Mouse (Mus musculus) heart, embryonic 16.5 days (tissue): ENCODE results near the gene Prkg1. TPM values are rescaled to one million over a fixed set of nuclear protein-coding genes. Genes with fewer than 3 reads are reported as not detected.

Experiments used
- ATAC-seq: fragments of 200-750 bp; cut with Nextera tagmentation; replicated peaks from 2 replicates; pipeline ENCODE4 v1.8.0; 2017; ENCODE audit warnings: moderate number of reproducible peaks; ENCODE audit not compliant: insufficient read depth, low FRiP score; ENCODE audit errors: extremely low read depth
- H3K27ac ChIP-seq: fragments of 300-500 bp; sonication (generic); 2 replicates; pipeline ENCODE4 v1.5.1; 2014; ENCODE audit warnings: mild to moderate bottlenecking, low read length, control low read depth, moderate library complexity
- H3K27me3 ChIP-seq: fragments of 300-500 bp; sonication (generic); 2 replicates; pipeline ENCODE4 v1.6.1; 2014; ENCODE audit warnings: low read length, mixed read lengths; ENCODE audit not compliant: control insufficient read depth, insufficient read depth
- H3K36me3 ChIP-seq: fragments of 300-500 bp; sonication (generic); 2 replicates; pipeline ENCODE4 v1.6.1; 2014; ENCODE audit not compliant: control insufficient read depth, insufficient read depth
- H3K4me1 ChIP-seq: fragments of 300-500 bp; sonication (generic); 2 replicates; pipeline ENCODE4 v1.6.1; 2014; ENCODE audit warnings: low read length, mixed read lengths; ENCODE audit not compliant: control insufficient read depth, insufficient read depth
- H3K4me2 ChIP-seq: fragments of 300-500 bp; sonication (generic); 2 replicates; pipeline ENCODE4 v1.6.1; 2014; ENCODE audit warnings: low read depth, mild to moderate bottlenecking, control low read depth, low read length
- H3K4me3 ChIP-seq: fragments of 300-500 bp; sonication (generic); 2 replicates; pipeline ENCODE4 v1.5.1; 2014; ENCODE audit warnings: mild to moderate bottlenecking, control low read depth, low read length
- H3K9ac ChIP-seq: fragments of 300-500 bp; sonication (generic); 2 replicates; pipeline ENCODE4 v1.6.1; 2014; ENCODE audit warnings: low read length, control low read depth
- H3K9me3 ChIP-seq: fragments of 300-500 bp; sonication (generic); replicated peaks from 2 replicates; pipeline ENCODE4 v1.6.1; 2016; ENCODE audit warnings: low read length; ENCODE audit not compliant: control insufficient read depth
- WGBS: fragments of 180-500 bp; shearing (Covaris S2); extraction: QIAGEN DNeasy Blood & Tissue Kit; methylation state at CpG from one replicate; pipeline ENCODE4 v1.1.7; 2014; 5-methylcytosine and 5-hydroxymethylcytosine counted together
- polyA plus RNA-seq: library from polyadenylated mRNA; unstranded; fragments of >200 nt; fragmentation: Nextera tagmentation; extraction: Ambion mirVana; gene quantifications from 2 replicates; pipeline ENCODE4 v1.2.1, GENCODE M21; 2015

Gene Prkg1
- polyA plus RNA-seq, 1 experiment from 2014 or later: 6.5 TPM

DNA sequence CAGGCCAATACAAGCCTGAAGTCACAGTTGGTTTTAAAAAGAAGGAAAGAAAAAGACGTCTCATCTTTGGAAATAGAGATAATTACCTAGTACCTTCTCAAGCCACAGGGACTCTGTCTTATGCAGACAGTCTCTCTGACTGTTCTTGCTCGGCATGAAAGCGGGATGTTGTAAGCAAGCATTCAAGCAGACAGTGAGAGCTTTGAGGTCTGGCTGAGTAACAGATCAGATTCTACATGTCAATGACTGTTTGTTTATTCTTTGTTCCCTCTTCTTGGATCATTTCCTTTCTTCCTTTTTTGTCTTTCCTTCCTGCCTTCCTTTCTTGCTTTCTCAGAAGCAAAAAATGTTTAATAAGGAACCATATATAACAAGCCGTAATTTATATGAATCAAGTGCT lies 148.7 kb downstream of the Prkg1 start:
- Histone ChIP-seq H3K27me3 (no peaks in the 10 kb centered on the region), H3K4me1 (no peaks in the 10 kb centered on the region), H3K27ac (no peak overlapping the region), H3K9me3 (no peaks in the 10 kb centered on the region), H3K36me3 (no peaks in the 10 kb centered on the region), H3K4me2 (no peak overlapping the region), H3K9ac (no peak overlapping the region), H3K4me3 (no peak overlapping the region)
- ATAC-seq: no peak
- WGBS: 62% methylated on average over 4 of the region's 4 CpGs

DNA sequence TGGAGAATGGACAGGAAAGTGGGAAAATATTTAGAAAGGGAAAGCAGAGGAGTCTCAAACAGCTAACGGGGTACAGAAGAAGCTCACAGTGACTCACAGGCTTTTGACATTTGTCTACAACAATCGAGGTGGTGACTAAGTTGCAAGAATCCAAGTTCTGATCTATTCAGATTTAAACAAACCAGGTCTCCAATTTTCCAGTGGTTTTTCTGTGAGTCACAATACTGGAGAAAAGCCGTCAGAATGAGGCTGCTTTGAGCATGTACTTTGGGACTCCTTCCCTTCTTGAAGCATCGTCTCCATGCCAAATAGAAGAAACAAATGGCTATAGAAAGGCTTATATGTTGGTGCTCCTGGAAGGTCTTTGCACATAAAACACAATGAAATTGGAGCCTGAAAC lies 151.7 kb downstream of the Prkg1 start:
- Histone ChIP-seq H3K36me3 (no peaks in the 10 kb centered on the region), H3K9ac (no peak overlapping the region), H3K27me3 (no peaks in the 10 kb centered on the region), H3K4me3 (no peak overlapping the region), H3K4me2 (no peak overlapping the region), H3K4me1 (no peaks in the 10 kb centered on the region), H3K27ac (no peak overlapping the region), H3K9me3 (no peaks in the 10 kb centered on the region)
- 83% methylated on average over 4 of the region's 4 CpGs for WGBS
- ATAC-seq: no peak

DNA sequence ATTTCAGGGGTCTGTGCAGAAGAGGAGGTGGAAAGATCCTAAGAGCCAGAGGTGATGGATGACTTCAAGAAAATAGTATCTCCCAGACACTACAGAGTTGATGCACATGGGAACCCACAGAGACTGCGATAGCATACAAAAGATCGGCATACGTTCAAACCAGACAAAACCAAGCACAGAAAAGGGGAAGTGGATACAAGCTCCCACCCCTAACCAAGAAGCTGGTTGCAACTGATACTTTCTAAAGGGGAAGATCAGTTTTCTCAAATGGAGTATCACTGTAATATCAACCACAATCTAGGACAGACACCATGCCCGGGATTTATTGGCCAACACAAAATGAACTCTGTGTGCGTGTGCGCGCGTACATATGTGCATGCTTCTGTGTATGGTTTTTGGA lies 162.3 kb downstream of the Prkg1 start:
- Histone ChIP-seq H3K36me3 (no peaks in the 10 kb centered on the region), H3K9me3 (no peaks in the 10 kb centered on the region), H3K27me3 (no peaks in the 10 kb centered on the region), H3K4me2 (no peak overlapping the region), H3K4me1 (no peaks in the 10 kb centered on the region), H3K4me3 (no peak overlapping the region), H3K27ac (no peak overlapping the region), H3K9ac (no peak overlapping the region)
- no peak for ATAC-seq
- 91% methylated on average over 8 of the region's 8 CpGs for WGBS

DNA sequence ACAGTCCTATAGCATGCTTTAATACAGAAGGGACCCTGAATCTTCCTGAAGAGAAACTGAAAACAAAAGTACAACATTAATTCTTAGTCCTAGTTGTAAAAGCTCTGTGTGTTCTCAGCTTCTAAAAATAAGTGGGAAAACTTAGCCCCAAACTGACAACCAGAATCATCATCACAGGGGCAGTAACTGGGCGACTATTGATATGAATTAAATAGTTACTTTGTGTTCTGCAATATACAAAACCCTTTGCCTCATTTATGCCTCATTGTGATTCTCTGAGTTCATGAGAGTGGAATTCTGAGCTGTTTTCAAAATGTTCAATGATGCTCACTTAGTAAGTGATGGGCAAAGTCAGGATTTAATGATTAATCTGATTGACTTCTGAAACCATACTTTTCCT lies 170.8 kb downstream of the Prkg1 start:
- no peak for ATAC-seq

DNA sequence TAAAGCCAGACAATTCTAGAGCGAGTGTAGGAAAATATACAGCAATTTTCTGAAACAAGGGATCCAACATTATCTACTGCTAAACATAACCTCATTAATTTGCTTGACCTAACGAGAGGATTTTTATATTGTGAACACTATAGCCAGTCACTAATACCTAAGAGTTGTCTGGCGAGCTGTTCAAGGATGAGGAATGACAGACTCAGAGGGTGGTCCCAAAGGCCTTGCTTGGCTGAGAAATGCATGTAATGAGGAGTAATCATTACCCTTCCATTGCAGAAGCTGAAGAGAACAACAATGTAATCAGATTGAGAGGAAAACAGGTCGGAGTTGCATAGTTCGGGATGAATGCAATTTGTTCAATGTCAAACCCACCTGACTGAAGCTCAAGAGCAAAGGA lies 174.1 kb downstream of the Prkg1 start:
- Histone ChIP-seq H3K27ac (no peak overlapping the region), H3K4me2 (no peak overlapping the region), H3K9ac (no peak overlapping the region), H3K36me3 (no peaks in the 10 kb centered on the region), H3K4me3 (no peak overlapping the region), H3K9me3 (no peaks in the 10 kb centered on the region), H3K27me3 (no peaks in the 10 kb centered on the region), H3K4me1 (no peaks in the 10 kb centered on the region)
- no peak for ATAC-seq
- WGBS: 87% methylated on average over 5 of the region's 5 CpGs

More for the DNA sequence above, 170.8 kb downstream of the Prkg1 start:
- Histone ChIP-seq H3K4me1 (no peaks in the 10 kb centered on the region), H3K4me2 (no peak overlapping the region), H3K9me3 (no peaks in the 10 kb centered on the region), H3K4me3 (no peak overlapping the region), H3K27ac (no peak overlapping the region), H3K27me3 (no peaks in the 10 kb centered on the region), H3K36me3 (no peaks in the 10 kb centered on the region), H3K9ac (no peak overlapping the region)
- WGBS: 64% methylated on average over 1 of the region's 1 CpGs

DNA sequence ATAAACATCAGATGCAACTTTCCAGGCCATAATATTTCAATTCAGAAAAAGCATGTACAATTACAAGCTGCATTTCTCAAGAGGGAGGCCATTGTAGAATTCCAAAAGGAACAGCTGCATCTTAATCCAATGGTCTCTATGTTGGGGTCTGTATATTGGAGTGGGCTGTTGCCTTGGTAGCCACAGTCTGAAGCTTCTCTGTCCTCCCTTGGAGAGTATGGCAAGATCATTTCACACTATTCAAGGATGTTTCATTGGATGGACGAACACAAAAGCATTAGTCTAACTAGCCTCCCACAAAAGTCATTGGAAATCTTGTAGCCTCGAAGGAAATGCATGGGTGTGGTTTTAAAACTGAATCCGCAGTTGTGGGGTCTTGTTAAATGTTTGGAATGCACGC lies 187.7 kb downstream of the Prkg1 start:
- Histone ChIP-seq H3K27me3 (no peaks in the 10 kb centered on the region), H3K9me3 (no peaks in the 10 kb centered on the region), H3K4me1 (no peaks in the 10 kb centered on the region), H3K9ac (no peak overlapping the region), H3K27ac (no peak overlapping the region), H3K4me2 (no peak overlapping the region), H3K36me3 (no peaks in the 10 kb centered on the region), H3K4me3 (no peak overlapping the region)
- WGBS: 81% methylated on average over 4 of the region's 4 CpGs
- ATAC-seq: no peak

DNA sequence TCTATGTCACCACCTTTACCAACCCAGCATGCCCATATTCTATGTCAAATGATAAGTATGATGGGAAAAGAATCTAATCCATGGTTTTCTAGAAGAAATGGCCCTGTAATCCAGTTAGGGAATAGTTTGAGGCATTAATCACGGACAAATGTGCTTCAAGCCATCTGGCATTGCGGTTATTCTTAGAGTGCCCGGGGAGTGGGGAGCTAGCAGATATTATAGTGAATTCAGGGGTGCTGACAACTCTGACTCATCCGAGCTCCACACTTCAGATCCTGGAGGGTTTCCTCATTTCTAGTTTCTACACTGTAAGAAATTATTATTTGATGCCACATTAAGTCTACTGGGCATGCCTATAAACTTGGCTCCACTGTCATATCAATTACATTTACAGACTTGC lies 200.5 kb downstream of the Prkg1 start:
- H3K9me3 ChIP-seq: no peaks in the 10 kb centered on the region
- H3K4me3 ChIP-seq: no peak overlapping the region
- H3K27ac ChIP-seq: no peak overlapping the region
- no peak overlapping the region for H3K4me2 ChIP-seq
- ATAC-seq: no peak
- no peak overlapping the region for H3K9ac ChIP-seq
- no peaks in the 10 kb centered on the region for H3K4me1 ChIP-seq
- H3K27me3 ChIP-seq: no peaks in the 10 kb centered on the region
- H3K36me3 ChIP-seq: no peaks in the 10 kb centered on the region
- 71% methylated on average over 4 of the region's 4 CpGs for WGBS

DNA sequence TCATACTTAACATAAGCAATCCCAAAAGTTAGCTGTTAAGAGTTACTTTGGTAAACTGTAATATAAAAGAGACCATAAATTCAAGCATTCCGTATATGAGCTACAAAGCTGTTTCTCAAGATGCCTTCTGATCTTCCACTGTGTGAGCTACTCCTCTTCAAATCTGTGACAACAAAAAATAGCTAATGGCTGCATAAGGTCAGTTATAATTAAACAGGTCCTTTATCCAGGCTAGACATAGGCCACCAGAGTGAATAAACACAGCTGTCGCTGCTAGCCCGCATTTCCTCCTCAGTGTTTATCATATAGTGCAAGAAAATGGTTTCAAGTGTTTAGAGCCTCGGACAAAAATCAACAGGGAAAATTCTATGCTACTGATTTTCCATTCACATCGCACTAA lies 218.8 kb downstream of the Prkg1 start:
- Histone ChIP-seq H3K27me3 (no peaks in the 10 kb centered on the region), H3K4me3 (no peak overlapping the region), H3K4me1 (no peaks in the 10 kb centered on the region), H3K4me2 (no peak overlapping the region), H3K9me3 (no peaks in the 10 kb centered on the region), H3K9ac (no peak overlapping the region), H3K36me3 (no peaks in the 10 kb centered on the region), H3K27ac (no peak overlapping the region)
- 71% methylated on average over 5 of the region's 5 CpGs for WGBS
- no peak for ATAC-seq

DNA sequence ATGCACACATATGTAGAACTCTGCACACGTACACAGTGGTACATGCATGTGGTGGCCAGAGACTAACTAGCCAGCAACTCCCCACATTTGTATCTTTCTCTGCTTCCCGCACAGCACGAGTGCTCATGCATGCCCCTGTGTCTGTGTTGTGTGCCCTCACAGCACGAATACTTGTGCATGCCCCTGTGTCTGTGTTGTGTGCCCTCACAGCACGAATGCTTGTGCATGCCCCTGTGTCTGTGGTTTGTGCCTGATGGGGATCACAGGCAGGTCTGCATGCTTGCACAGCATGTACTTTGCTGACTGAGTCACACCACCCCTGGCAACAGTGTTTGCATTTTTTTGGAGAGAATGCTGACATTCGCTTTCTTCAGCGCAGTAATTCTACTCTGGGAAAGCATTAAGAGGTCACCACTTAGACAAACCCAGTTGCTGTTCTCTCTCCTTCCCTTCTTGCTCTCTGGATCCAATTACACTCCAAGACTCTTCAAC lies 233.5 kb downstream of the Prkg1 start:
- no peak for ATAC-seq
- Histone ChIP-seq H3K4me3 (no peak overlapping the region), H3K9me3 (no peaks in the 10 kb centered on the region), H3K27me3 (no peaks in the 10 kb centered on the region), H3K4me2 (no peak overlapping the region), H3K4me1 (peaks cover 8% of the 10 kb centered on the region; the same call in 1 of the 2 replicates), H3K27ac (no peak overlapping the region), H3K36me3 (no peaks in the 10 kb centered on the region), H3K9ac (no peak overlapping the region)
- 62% methylated on average over 7 of the region's 7 CpGs for WGBS

DNA sequence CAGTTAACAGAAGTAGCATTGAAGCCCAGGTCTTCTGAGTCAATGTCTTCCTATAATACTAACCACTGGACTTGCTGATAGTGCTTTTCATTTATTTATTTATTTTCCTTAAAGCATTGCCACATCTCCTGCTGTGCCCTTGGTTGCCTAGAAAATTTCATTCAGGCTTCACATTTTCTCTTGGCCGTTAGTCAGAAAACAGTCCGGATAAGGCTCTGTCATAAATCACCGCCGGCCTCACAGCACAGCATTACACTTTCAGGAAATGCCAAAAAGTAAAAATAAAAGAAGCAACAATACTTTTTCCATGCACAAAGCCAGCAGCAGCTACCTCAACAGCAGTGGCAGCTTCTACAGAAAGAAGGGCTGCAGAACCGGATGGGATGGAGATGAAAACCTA lies 234.2 kb downstream of the Prkg1 start:
- peaks cover 8% of the 10 kb centered on the region; the same call in 1 of the 2 replicates for H3K4me1 ChIP-seq
- no peak overlapping the region for H3K4me3 ChIP-seq
- H3K36me3 ChIP-seq: no peaks in the 10 kb centered on the region
- H3K27ac ChIP-seq: peak overlapping the region; percentile 4; the same call in 1 of the 2 replicates
- 40% methylated on average over 5 of the region's 5 CpGs for WGBS
- no peaks in the 10 kb centered on the region for H3K9me3 ChIP-seq
- no peak overlapping the region for H3K9ac ChIP-seq
- no peaks in the 10 kb centered on the region for H3K27me3 ChIP-seq
- H3K4me2 ChIP-seq: no peak overlapping the region
- no peak for ATAC-seq
